Mouse (Mus musculus) kidney, postnatal 0 days (tissue): Measurements from ENCODE around the gene Nuf2. TPM values are rescaled to one million over a fixed set of nuclear protein-coding genes. Genes with fewer than 3 reads are reported as not detected.

Experiments
- ATAC-seq: fragments of 200-750 bp; cut with Nextera tagmentation; replicated peaks from 2 replicates; pipeline ENCODE4 v1.8.0; 2017; ENCODE audit warnings: low read depth, moderate number of reproducible peaks, moderate TSS enrichment, moderate library complexity; ENCODE audit not compliant: low FRiP score
- DNase-seq: peaks from one replicate; pipeline ENCODE4 v3.0.0-alpha.2; 2016; ENCODE audit warnings: low spot score
- H3K27ac ChIP-seq: fragments of 300-500 bp; sonication (generic); 2 replicates; pipeline ENCODE4 v1.5.1; 2014; ENCODE audit warnings: mild to moderate bottlenecking
- H3K27me3 ChIP-seq: fragments of 300-500 bp; sonication (generic); 2 replicates; pipeline ENCODE4 v1.6.1; 2014; ENCODE audit warnings: low read length, mixed read lengths; ENCODE audit not compliant: insufficient read depth
- H3K36me3 ChIP-seq: fragments of 300-500 bp; sonication (generic); 2 replicates; pipeline ENCODE4 v1.6.1; 2014; ENCODE audit warnings: low read length, mixed read lengths; ENCODE audit not compliant: insufficient read depth
- H3K4me1 ChIP-seq: fragments of 300-500 bp; sonication (generic); replicated peaks from 2 replicates; pipeline ENCODE4 v1.6.1; 2014; ENCODE audit warnings: antibody characterized with exemption, low read length, mixed read lengths; ENCODE audit not compliant: insufficient read depth
- H3K4me2 ChIP-seq: fragments of 300-500 bp; sonication (generic); 2 replicates; pipeline ENCODE4 v1.6.1; 2014; ENCODE audit warnings: mild to moderate bottlenecking, low read length, moderate library complexity, mixed read lengths
- H3K4me3 ChIP-seq: fragments of 300-500 bp; sonication (generic); replicated peaks from 2 replicates; pipeline ENCODE4 v1.5.1; 2014; ENCODE audit warnings: low read depth, low read length
- H3K9ac ChIP-seq: fragments of 300-500 bp; sonication (generic); 2 replicates; pipeline ENCODE4 v1.6.1; 2014; ENCODE audit warnings: low read depth, low read length
- H3K9me3 ChIP-seq: fragments of 300-500 bp; sonication (generic); replicated peaks from 2 replicates; pipeline ENCODE4 v1.6.1; 2016; ENCODE audit warnings: low read length, inconsistent platforms, mixed read lengths
- CTCF ChIP-seq: IDR thresholded peaks from 2 replicates; pipeline ENCODE4 v1.5.1; 2016; ENCODE audit warnings: antibody characterized with exemption, low read depth, mild to moderate bottlenecking, moderate library complexity
- WGBS: fragments of 180-500 bp; shearing (Covaris S2); extraction: QIAGEN DNeasy Blood & Tissue Kit; methylation state at CpG from one replicate; pipeline ENCODE4 v1.1.7; 2014; 5-methylcytosine and 5-hydroxymethylcytosine counted together
- polyA plus RNA-seq: library from polyadenylated mRNA; unstranded; fragments of >200 nt; fragmentation: Nextera tagmentation; extraction: Ambion mirVana; gene quantifications from 2 replicates; pipeline ENCODE4 v1.2.1, GENCODE M21; 2015

The Nuf2 gene
- 25.9 and 31.9 TPM in 2 replicates for polyA plus RNA-seq

- Histone ChIP-seq H3K4me3 (peak within 1 kb of the TSS; percentile 48), H3K4me2 (peak within 1 kb of the TSS; percentile 73), H3K4me1 (no peaks in the 10 kb centered on the region), H3K27me3 (no peaks in the 10 kb centered on the region), H3K36me3 (0 out of 2 replicates have a peak, but pooled peaks cover 6% of the 10 kb centered on the region), H3K9me3 (no peaks in the 10 kb centered on the region), H3K27ac (peak within 1 kb of the TSS; percentile 83), H3K9ac (peak within 1 kb of the TSS; percentile 63)
- 0 out of 2 replicates have a peak, but pooled peaks have one; percentile 2 for TF ChIP-seq CTCF
- DNase-seq (peak; percentile 98), ATAC-seq (peak; percentile 99)
- under 1% methylated on average over 39 of the region's 39 CpGs for WGBS
These were observed at the start of gene Nuf2 for GRCm38 (mm10) chr1:169530876-169531701. Gene Nuf2 (minus strand): TSS chr1:169531464.

GRCm38 (mm10) chr1:169579572-169579971 is 48.3 kb upstream of the Nuf2 start:
- H3K4me1 ChIP-seq, result no peaks in the 10 kb centered on the region
- no peak overlapping the region for H3K27ac ChIP-seq
- no peak overlapping the region for H3K4me2 ChIP-seq
- TF ChIP-seq CTCF, result no peak
- H3K9me3 ChIP-seq, result no peaks in the 10 kb centered on the region
- no peaks in the 10 kb centered on the region for H3K36me3 ChIP-seq
- H3K4me3 ChIP-seq, result no peak overlapping the region
- WGBS, result 37% methylated on average over 3 of the region's 3 CpGs
- H3K27me3 ChIP-seq, result no peaks in the 10 kb centered on the region
- H3K9ac ChIP-seq, result no peak overlapping the region
- no peak for DNase-seq
- ATAC-seq, result no peak

GRCm38 (mm10) chr1:169574136-169574535 is 42.9 kb upstream of the Nuf2 start:
- Histone ChIP-seq H3K4me3 (no peak overlapping the region), H3K9ac (no peak overlapping the region), H3K9me3 (no peaks in the 10 kb centered on the region), H3K4me1 (no peaks in the 10 kb centered on the region), H3K27ac (no peak overlapping the region), H3K4me2 (no peak overlapping the region), H3K27me3 (no peaks in the 10 kb centered on the region), H3K36me3 (no peaks in the 10 kb centered on the region)
- ATAC-seq (no peak), DNase-seq (no peak)
- TF ChIP-seq CTCF, result no peak

- DNase-seq (no peak), ATAC-seq (no peak)
- no peaks in the 10 kb centered on the region for H3K4me1 ChIP-seq
- H3K27ac ChIP-seq, result no peak overlapping the region
- no peaks in the 10 kb centered on the region for H3K9me3 ChIP-seq
- H3K27me3 ChIP-seq, result no peaks in the 10 kb centered on the region
- no peak for TF ChIP-seq CTCF
- H3K9ac ChIP-seq, result no peak overlapping the region
- H3K36me3 ChIP-seq, result no peaks in the 10 kb centered on the region
- no peak overlapping the region for H3K4me3 ChIP-seq
- no peak overlapping the region for H3K4me2 ChIP-seq
- 80% methylated on average over 2 of the region's 2 CpGs for WGBS
These were observed 24.4 kb upstream of the Nuf2 start for GRCm38 (mm10) chr1:169555621-169556020.

- Histone ChIP-seq H3K4me1 (no peaks in the 10 kb centered on the region), H3K27ac (no peak overlapping the region), H3K36me3 (no peaks in the 10 kb centered on the region), H3K4me3 (no peak overlapping the region), H3K4me2 (no peak overlapping the region), H3K9ac (no peak overlapping the region), H3K9me3 (no peaks in the 10 kb centered on the region), H3K27me3 (no peaks in the 10 kb centered on the region)
- DNase-seq, result no peak
- ATAC-seq, result no peak
- WGBS, result 85% methylated on average over 4 of the region's 4 CpGs
- TF ChIP-seq CTCF, result no peak
These were observed 23.8 kb upstream of the Nuf2 start for GRCm38 (mm10) chr1:169555019-169555418.

- Histone ChIP-seq H3K4me3 (no peak overlapping the region), H3K9me3 (no peaks in the 10 kb centered on the region), H3K36me3 (no peaks in the 10 kb centered on the region), H3K4me2 (no peak overlapping the region), H3K27me3 (no peaks in the 10 kb centered on the region), H3K4me1 (no peaks in the 10 kb centered on the region), H3K9ac (no peak overlapping the region), H3K27ac (no peak overlapping the region)
- TF ChIP-seq CTCF, result no peak
- ATAC-seq (no peak), DNase-seq (no peak)
- 66% methylated on average over 7 of the region's 7 CpGs for WGBS
These were observed 22.2 kb upstream of the Nuf2 start for GRCm38 (mm10) chr1:169553446-169553845.

GRCm38 (mm10) chr1:169540415-169540814 is 9.2 kb upstream of the Nuf2 start:
- Histone ChIP-seq H3K9ac (no peak overlapping the region), H3K4me3 (no peak overlapping the region), H3K4me1 (no peaks in the 10 kb centered on the region), H3K27ac (no peak overlapping the region), H3K4me2 (no peak overlapping the region), H3K36me3 (no peaks in the 10 kb centered on the region), H3K27me3 (no peaks in the 10 kb centered on the region), H3K9me3 (no peaks in the 10 kb centered on the region)
- no peak for ATAC-seq
- no peak for TF ChIP-seq CTCF
- peak; percentile 17 for DNase-seq
- 73% methylated on average over 6 of the region's 6 CpGs for WGBS
